Comparison of ENCODE assay signal across 10 mouse cellular contexts in the genomic region with DNA sequence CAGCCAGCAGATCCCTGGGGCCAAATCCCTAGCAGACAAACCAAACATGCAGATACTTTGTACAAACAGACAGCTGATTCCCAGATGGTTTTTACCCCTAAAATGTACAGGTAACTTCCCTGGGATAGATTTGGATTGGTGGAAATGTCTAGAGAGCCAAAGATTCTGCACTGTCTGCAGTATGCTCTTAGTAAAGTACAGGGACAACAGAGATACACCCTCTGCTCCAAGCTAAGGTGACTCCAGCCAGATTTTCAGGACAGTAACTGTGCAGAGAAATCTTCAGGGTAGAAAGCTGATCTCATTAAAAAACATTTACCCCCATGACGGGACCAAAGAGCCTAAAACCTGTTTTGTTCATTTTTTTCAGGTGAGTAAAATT. TPM values are rescaled to one million over a fixed set of nuclear protein-coding genes. Genes with fewer than 3 reads are reported as not detected.
DNase-seq lines count a peak whose midpoint lies in the region; ATAC-seq and TF ChIP-seq lines count a peak whose summit lies in the region.
"Had no signal": no experiment of that assay in that cellular context is flagged by ENCODE, and none has a peak within 500 bp of the region (broad histone marks: within the 10 kb centered on the region; RNA-seq: fewer than 3 reads in every experiment).

No protein-coding gene starts in this region.

- TF ChIP-seq POLR2A in embryonic fibroblast, embryonic 13.5 days (IDR thresholded peaks at IDR 0.05; ENCODE audit: low read depth, low read length) = no peak
- no peak for TF ChIP-seq POLR2A in limb, embryonic 14.5 days (IDR thresholded peaks at IDR 0.05; ENCODE audit: borderline replicate concordance, extremely low read depth, insufficient read depth, insufficient read length)

- no peak overlapping the region for H3K4me3 ChIP-seq in gastrocnemius, adult 2 months
- no peak overlapping the region for H3K4me3 ChIP-seq in limb, embryonic 12.5 days (replicated peaks)
- H3K4me3 ChIP-seq in limb, embryonic 10.5 days = no peak overlapping the region
- H3K4me3 ChIP-seq in embryonic fibroblast, embryonic 13.5 days (ENCODE audit: insufficient read depth, low read length) = no peak overlapping the region
- no peak overlapping the region for H3K4me3 ChIP-seq in limb, embryonic 14.5 days (replicated peaks; ENCODE audit: low read length)
- H3K4me3 ChIP-seq: erythroblast, embryonic 14.5 days had no signal

- H3K4me1 ChIP-seq in limb, embryonic 12.5 days (replicated peaks) = peaks cover 11% of the 10 kb centered on the region; the same call in 1 of the 2 replicates
- peaks cover 10% of the 10 kb centered on the region for H3K4me1 ChIP-seq in limb, embryonic 10.5 days
- peaks cover 28% of the 10 kb centered on the region for H3K4me1 ChIP-seq in embryonic fibroblast, embryonic 13.5 days (ENCODE audit: control insufficient read depth, insufficient read depth, low read length)
- H3K4me1 ChIP-seq in limb, embryonic 14.5 days (ENCODE audit: control insufficient read depth, insufficient read depth, low read length) = peaks cover 5% of the 10 kb centered on the region

- no peak for TF ChIP-seq CTCF in gastrocnemius, adult 2 months (IDR thresholded peaks at IDR 0.05)
- no peak for TF ChIP-seq CTCF in embryonic fibroblast, embryonic 13.5 days (IDR thresholded peaks at IDR 0.05; ENCODE audit: borderline replicate concordance, insufficient read depth, low read length)

- DNase-seq in gastrocnemius, adult 2 months = no peak
- DNase-seq in gastrocnemius, adult 18-20 months (ENCODE audit: low spot score) = no peak
- DNase-seq in limb, embryonic 10.5 days (ENCODE audit: low spot score) = no peak
- DNase-seq in limb, embryonic 14.5 days (ENCODE audit: low spot score) = no peak
- no peak for DNase-seq in adrenal gland, adult 2 months
- no peak for DNase-seq in neural tube, embryonic 10.5 days (ENCODE audit: extremely low spot score, low spot score)
- DNase-seq: cerebellum, postnatal 36 days had no signal

- no peaks in the 10 kb centered on the region for H3K9me3 ChIP-seq in limb, embryonic 12.5 days
- H3K9me3 ChIP-seq in limb, embryonic 10.5 days (replicated peaks) = no peaks in the 10 kb centered on the region
- no peaks in the 10 kb centered on the region for H3K9me3 ChIP-seq in limb, embryonic 14.5 days (ENCODE audit: control insufficient read depth, low read length)

- no peaks in the 10 kb centered on the region for H3K36me3 ChIP-seq in limb, embryonic 12.5 days
- H3K36me3 ChIP-seq in limb, embryonic 10.5 days = no peaks in the 10 kb centered on the region
- H3K36me3 ChIP-seq in limb, embryonic 14.5 days (ENCODE audit: control insufficient read depth, insufficient read depth, low read length) = no peaks in the 10 kb centered on the region

- peak overlapping the region; percentile 64 for H3K27ac ChIP-seq in gastrocnemius, adult 2 months
- H3K27ac ChIP-seq in limb, embryonic 12.5 days = peak overlapping the region; percentile 62; the same call in 1 of the 2 replicates
- no peak overlapping the region for H3K27ac ChIP-seq in limb, embryonic 10.5 days
- H3K27ac ChIP-seq in embryonic fibroblast, embryonic 13.5 days (ENCODE audit: insufficient read depth, low read length) = peak overlapping the region; percentile 89
- peak overlapping the region; percentile 74 for H3K27ac ChIP-seq in limb, embryonic 14.5 days (replicated peaks; ENCODE audit: low read depth, low read length)

- no peak for ATAC-seq in limb, embryonic 12.5 days (ENCODE audit: insufficient number of reproducible peaks, insufficient read depth, low FRiP score, low TSS enrichment, low read depth)
- no peak for ATAC-seq in limb, embryonic 14.5 days (ENCODE audit: low FRiP score, low read depth)

- no peaks in the 10 kb centered on the region for H3K27me3 ChIP-seq in limb, embryonic 12.5 days
- H3K27me3 ChIP-seq in limb, embryonic 10.5 days (ENCODE audit: low read depth, poor library complexity, severe bottlenecking) = no peaks in the 10 kb centered on the region
- H3K27me3 ChIP-seq in limb, embryonic 14.5 days (ENCODE audit: control insufficient read depth, insufficient read depth, low read length) = no peaks in the 10 kb centered on the region

- no peak overlapping the region for H3K4me2 ChIP-seq in limb, embryonic 12.5 days
- no peak overlapping the region for H3K4me2 ChIP-seq in limb, embryonic 14.5 days (replicated peaks; ENCODE audit: low read depth, low read length, severe bottlenecking)

- WGBS in limb, embryonic 12.5 days = 60% methylated on average over 1 of the region's 1 CpGs
- 75% methylated on average over 1 of the region's 1 CpGs for WGBS in limb, embryonic 10.5 days
- WGBS in limb, embryonic 14.5 days = 51% methylated on average over 1 of the region's 1 CpGs

- intact Hi-C loops in gastrocnemius, adult 2 months (cut with DNase I) = no loop called here

- no peak overlapping the region for H3K9ac ChIP-seq in limb, embryonic 12.5 days (replicated peaks)
- H3K9ac ChIP-seq in limb, embryonic 14.5 days (ENCODE audit: low read depth, low read length, severe bottlenecking) = no peak overlapping the region

RNA-seq across cellular contexts. Expression of a gene that starts 27.5 kb away (rescaled TPM):
- 1 to 10 TPM; 4.7 to 6.4 TPM for total RNA-seq in gastrocnemius, adult 2 months (2021)
- total RNA-seq in gastrocnemius, adult 18-20 months (2021) = 1 to 10 TPM; 4.1 to 5.3 TPM
- polyA plus RNA-seq in limb, embryonic 12.5 days (2016; fragmentation: Nextera tagmentation; extraction: Ambion mirVana) = 6.2 and 8.0 TPM in 2 replicates
- 0.89 and 1.8 TPM in 2 replicates for polyA plus RNA-seq in limb, embryonic 10.5 days (2016; fragmentation: Nextera tagmentation; extraction: Ambion mirVana)
- 228 and 282 TPM in 2 replicates for polyA plus RNA-seq in embryonic fibroblast, embryonic 13.5 days (2011; ENCODE audit: insufficient read length, low read depth, missing spikeins)
- polyA plus RNA-seq in limb, embryonic 14.5 days (2012; rRNA removed) = 32.8 and 35.9 TPM in 2 replicates
- polyA plus RNA-seq in limb, embryonic 14.5 days (2014; fragmentation: Nextera tagmentation; extraction: Ambion mirVana) = 19.7 and 21.8 TPM in 2 replicates
- 10 to 100 TPM; 26.3 to 65.2 TPM for total RNA-seq in adrenal gland, adult 2 months (2021)
- 3.6 and 6.6 TPM in 2 replicates for polyA plus RNA-seq in adrenal gland, adult 2 months (2012; rRNA removed)
- polyA plus RNA-seq: erythroblast, embryonic 14.5 days had no signal

RNA-seq across cellular contexts. Expression of a gene that starts 38.9 kb away (rescaled TPM):
- not detected for total RNA-seq in gastrocnemius, adult 2 months (2021)
- total RNA-seq in gastrocnemius, adult 18-20 months (2021) = not detected
- 27.5 and 28.7 TPM in 2 replicates for polyA plus RNA-seq in limb, embryonic 12.5 days (2016; fragmentation: Nextera tagmentation; extraction: Ambion mirVana)
- 27.3 and 33.1 TPM in 2 replicates for polyA plus RNA-seq in limb, embryonic 10.5 days (2016; fragmentation: Nextera tagmentation; extraction: Ambion mirVana)
- polyA plus RNA-seq in embryonic fibroblast, embryonic 13.5 days (2011; ENCODE audit: insufficient read length, low read depth, missing spikeins) = 17.4 and 24.0 TPM in 2 replicates
- 17.0 and 22.0 TPM in 2 replicates for polyA plus RNA-seq in limb, embryonic 14.5 days (2012; rRNA removed)
- polyA plus RNA-seq in limb, embryonic 14.5 days (2014; fragmentation: Nextera tagmentation; extraction: Ambion mirVana) = 20.3 and 21.0 TPM in 2 replicates
- 1 to 10 TPM in 1 of 2 experiments, under 1 TPM in 1; 0.38 to 1.6 TPM for total RNA-seq in adrenal gland, adult 2 months (2021)
- 0.12 and 0.44 TPM in 2 replicates for polyA plus RNA-seq in adrenal gland, adult 2 months (2012; rRNA removed)
- polyA plus RNA-seq: erythroblast, embryonic 14.5 days had no signal

Comparison
In these comparisons a context has a peak if more than half of its experiments do, and no peak if none do; other contexts are left out.
1. RNA of a gene that starts 38.9 kb away (polyA plus RNA-seq): 27.3 to 33.1 TPM in limb, embryonic 10.5 days, 27.5 to 28.7 TPM in limb, embryonic 12.5 days, 17.4 to 24.0 TPM in embryonic fibroblast, embryonic 13.5 days and 17.0 to 22.0 TPM in limb, embryonic 14.5 days; 0.12 to 0.44 TPM in adrenal gland, adult 2 months; every median in the first group is over 10 times any median in the second.